In genomic region chr6:114866078-114866477, GRCm38 (mm10) we compare ENCODE assay signal across 13 mouse cellular contexts.
DNase-seq lines count a peak whose midpoint lies in the region; ATAC-seq and TF ChIP-seq lines count a peak whose summit lies in the region.
"Had no signal": no experiment of that assay in that cellular context is flagged by ENCODE, and none has a peak within 500 bp of the region (broad histone marks: within the 10 kb centered on the region; RNA-seq: fewer than 3 reads in every experiment).

No protein-coding gene starts in this region.

- TF ChIP-seq EP300 in lung, postnatal 0 days (IDR thresholded peaks at IDR 0.05) = no peak

- peak overlapping the region; percentile 86 for H3K27ac ChIP-seq in kidney, adult 2 months (ENCODE audit: insufficient read depth, low read depth, low read length)
- peak overlapping the region; percentile 85 for H3K27ac ChIP-seq in lung, postnatal 0 days (ENCODE audit: low read length)
- H3K27ac ChIP-seq: lung, embryonic 15.5 days; stomach, embryonic 15.5 days had no signal

- no peak overlapping the region for H3ac ChIP-seq in myocyte (ENCODE audit: control insufficient read depth, insufficient read length)

- peak; percentile 65 for ATAC-seq in frontal cortex, adult (ENCODE audit: low TSS enrichment)
- ATAC-seq in lung, postnatal 0 days = peak; percentile 68

- TF ChIP-seq POLR2A in kidney, adult 2 months (IDR thresholded peaks at IDR 0.05; ENCODE audit: low read depth, low read length) = no peak
- TF ChIP-seq POLR2A in myocyte (IDR thresholded peaks at IDR 0.05; ENCODE audit: insufficient read length, low read depth) = no peak

- H3K9ac ChIP-seq in lung, postnatal 0 days (replicated peaks; ENCODE audit: low read depth) = no peak overlapping the region
- H3K9ac ChIP-seq: lung, embryonic 15.5 days; stomach, embryonic 15.5 days had no signal

- no peak for DNase-seq in frontal cortex, postnatal 36 days (ENCODE audit: low spot score in 2 of 2)
- DNase-seq in kidney, adult 2 months = peak; percentile 60
- DNase-seq in kidney, adult 18-20 months = no peak
- DNase-seq in lung, postnatal 0 days (ENCODE audit: low spot score) = peak; percentile 55
- DNase-seq in lung, postnatal 10 days = no peak
- no peak for DNase-seq in B cell, adult 2 months
- DNase-seq: cerebellum, postnatal 14 days; left cerebral cortex, postnatal 4 days; thymus, postnatal 14 days had no signal

- TF ChIP-seq CTCF in kidney, adult 2 months (conservative IDR thresholded peaks at IDR 0.05; ENCODE audit: insufficient read depth, insufficient read length, low read depth, low read length) = no peak
- no peak for TF ChIP-seq CTCF in lung, postnatal 0 days (IDR thresholded peaks at IDR 0.05)

- no peaks in the 10 kb centered on the region for H3K9me3 ChIP-seq in lung, postnatal 0 days (ENCODE audit: low read length)
- H3K9me3 ChIP-seq: lung, embryonic 15.5 days; stomach, embryonic 15.5 days had no signal

- H3K4me2 ChIP-seq in lung, postnatal 0 days (replicated peaks; ENCODE audit: low read depth, low read length) = no peak overlapping the region
- H3K4me2 ChIP-seq in myocyte (ENCODE audit: low read depth) = peak overlapping the region; percentile 59
- H3K4me2 ChIP-seq: lung, embryonic 15.5 days; stomach, embryonic 15.5 days had no signal

- H3K27me3 ChIP-seq in kidney, adult 2 months (replicated peaks; ENCODE audit: control insufficient read depth, insufficient read depth, low read length) = no peaks in the 10 kb centered on the region
- H3K27me3 ChIP-seq in lung, postnatal 0 days (replicated peaks; ENCODE audit: insufficient read depth, low read length) = no peaks in the 10 kb centered on the region
- no peaks in the 10 kb centered on the region for H3K27me3 ChIP-seq in myocyte (ENCODE audit: control insufficient read depth, insufficient read depth, insufficient read length)
- H3K27me3 ChIP-seq: lung, embryonic 15.5 days; stomach, embryonic 15.5 days had no signal

- peaks cover 54% of the 10 kb centered on the region for H3K79me2 ChIP-seq in myocyte (ENCODE audit: control insufficient read depth, insufficient read depth)

- no peak overlapping the region for H3K4me3 ChIP-seq in kidney, adult 2 months (ENCODE audit: insufficient read depth, low read depth, low read length)
- no peak overlapping the region for H3K4me3 ChIP-seq in lung, postnatal 0 days (ENCODE audit: low read depth, low read length)
- no peak overlapping the region for H3K4me3 ChIP-seq in myocyte
- H3K4me3 ChIP-seq: lung, embryonic 15.5 days; stomach, embryonic 15.5 days had no signal

- WGBS in kidney, adult 2 months = 52% methylated on average over 3 of the region's 3 CpGs
- WGBS in lung, postnatal 0 days = 40% methylated on average over 3 of the region's 3 CpGs

- H3K4me1 ChIP-seq in kidney, adult 2 months (ENCODE audit: control insufficient read depth, insufficient read depth, low read length) = peaks cover 30% of the 10 kb centered on the region
- peaks cover 17% of the 10 kb centered on the region for H3K4me1 ChIP-seq in lung, postnatal 0 days (ENCODE audit: insufficient read depth, low read depth, low read length)

- peaks cover 3% of the 10 kb centered on the region for H3K36me3 ChIP-seq in kidney, adult 2 months (ENCODE audit: control insufficient read depth, insufficient read depth, low read length)
- peaks cover 14% of the 10 kb centered on the region for H3K36me3 ChIP-seq in lung, postnatal 0 days (ENCODE audit: insufficient read depth, low read length)
- peaks cover 9% of the 10 kb centered on the region for H3K36me3 ChIP-seq in myocyte (ENCODE audit: control insufficient read depth, insufficient read depth)

TF ChIP-seq in myocyte, 11 proteins besides CTCF, POLR2A, EP300 and RAD21:
- TF ChIP-seq MAX (IDR thresholded peaks at IDR 0.05; ENCODE audit: low read depth) = no peak
- TF ChIP-seq POLR2AphosphoS2 (IDR thresholded peaks at IDR 0.05; ENCODE audit: insufficient read length, low read depth) = no peak
- TF ChIP-seq TCF3 (IDR thresholded peaks at IDR 0.05; ENCODE audit: insufficient read length, low read depth) = no peak
- TF ChIP-seq SRF (IDR thresholded peaks at IDR 0.05; ENCODE audit: control insufficient read depth, insufficient read length, low read depth) = no peak
- TF ChIP-seq MYOD1 (IDR thresholded peaks at IDR 0.05; ENCODE audit: control insufficient read depth in 1 of 3, insufficient read length in 2 of 3, low read depth in 2 of 3) = no peak
- TF ChIP-seq USF1 (IDR thresholded peaks at IDR 0.05; ENCODE audit: low read depth) = no peak
- no peak for TF ChIP-seq CEBPB (IDR thresholded peaks at IDR 0.05; ENCODE audit: insufficient read depth, poor library complexity, severe bottlenecking)
- TF ChIP-seq MYOG (IDR thresholded peaks at IDR 0.05; ENCODE audit: control insufficient read depth in 1 of 3, insufficient read depth in 1 of 3, insufficient read length in 2 of 3, low read depth in 2 of 3) = no peak
- no peak for TF ChIP-seq REST (IDR thresholded peaks at IDR 0.05; ENCODE audit: insufficient read depth, insufficient read length)
- TF ChIP-seq TCF12 (IDR thresholded peaks at IDR 0.05; ENCODE audit: insufficient read depth, poor library complexity, severe bottlenecking) = no peak
- TF ChIP-seq E2F4 (IDR thresholded peaks at IDR 0.05; ENCODE audit: insufficient read depth) = no peak

Comparison
In these comparisons a context has a peak if more than half of its experiments do, and no peak if none do; other contexts are left out.
1. DNase-seq: peak in kidney, adult 2 months (single experiment) and lung, postnatal 0 days (single experiment); none in frontal cortex, postnatal 36 days (0 of 2), kidney, adult 18-20 months (single experiment), lung, postnatal 10 days (single experiment) and B cell, adult 2 months (0 of 2).